Mouse (Mus musculus): ENCODE results near the gene Zmat1. TPM values are rescaled to one million over a fixed set of nuclear protein-coding genes. Genes with fewer than 3 reads are reported as not detected.

Zmat1 gene
- total and polyA plus RNA-seq, 2 experiments, result 0.39 to 4.3 TPM

DNA sequence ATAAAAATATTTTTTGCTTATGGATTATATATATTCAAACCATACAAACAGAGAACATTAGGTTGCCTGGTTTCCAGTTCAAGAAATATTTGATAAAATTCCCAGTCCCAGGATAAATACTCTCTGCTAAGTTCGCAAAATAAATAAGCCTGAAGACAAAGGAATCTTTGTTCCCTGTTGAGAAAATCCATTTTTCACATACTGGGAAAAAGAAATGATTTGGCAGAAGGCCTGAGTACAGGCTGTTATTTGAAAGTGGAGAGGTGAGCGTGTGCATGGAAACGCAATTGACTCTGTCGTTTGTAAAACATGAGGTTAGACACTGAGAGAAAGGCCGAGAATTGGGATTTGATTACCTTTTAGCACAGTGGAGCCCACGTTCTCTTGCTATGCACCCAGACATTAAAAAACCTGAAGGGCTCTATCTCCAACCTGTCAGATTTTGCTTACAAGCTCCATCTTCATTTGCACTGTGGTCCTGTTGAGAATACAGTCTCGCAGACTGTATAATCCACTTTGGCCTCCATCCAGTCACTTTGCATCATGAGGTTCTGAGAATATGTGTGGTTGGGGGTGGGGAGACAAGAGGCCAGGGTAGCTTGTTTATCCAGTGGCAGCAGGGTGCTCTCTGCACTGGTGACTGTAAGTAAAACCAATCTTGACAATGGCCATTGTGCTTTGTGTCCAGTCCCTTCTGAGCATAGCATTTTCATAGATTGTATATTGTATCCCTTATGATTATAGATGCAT is 85.2 kb downstream of the Zmat1 start:
- no peaks in the 10 kb centered on the region for H3K36me3 ChIP-seq (ENCODE audit: control insufficient read depth, insufficient read depth, low read length)
- H3K4me3 ChIP-seq (ENCODE audit: insufficient read depth, low read depth, low read length), result no peak overlapping the region
- H3K27me3 ChIP-seq (ENCODE audit: control insufficient read depth, insufficient read depth, low read length), result no peaks in the 10 kb centered on the region
- no peak for TF ChIP-seq CTCF (IDR thresholded peaks at IDR 0.05; ENCODE audit: low read depth, low read length)
- H3K27ac ChIP-seq (replicated peaks; ENCODE audit: insufficient read depth, low read depth, low read length), result no peak overlapping the region
- WGBS, result 82% methylated on average over 7 of the region's 7 CpGs
- no peaks in the 10 kb centered on the region for H3K4me1 ChIP-seq (ENCODE audit: control insufficient read depth, insufficient read depth, low read length)
- no peak for DNase-seq (ENCODE audit: extremely low read depth, low read depth, low spot score)
- H3K9ac ChIP-seq (ENCODE audit: low read depth, low read length), result no peak overlapping the region
- no peaks in the 10 kb centered on the region for H3K79me2 ChIP-seq (ENCODE audit: control insufficient read depth, insufficient read depth, low read length)

Other genes with a start within 250 kb of the Zmat1 start
- 1.6 and 2.8 TPM in 2 replicates for gene Armcx2, start 200.0 kb downstream of the Zmat1 start, total RNA-seq (2014; rRNA removed)
- 1.1 and 1.6 TPM in 2 replicates for gene Armcx2, start 200.0 kb downstream of the Zmat1 start, polyA plus RNA-seq (2012; rRNA removed)
- gene Nxf2, start 44.5 kb downstream of the Zmat1 start, total RNA-seq (2014; rRNA removed), result 0.09 TPM in 1 of 2 replicates, not detected in the other
- not detected in 2 replicates for gene Nxf2, start 44.5 kb downstream of the Zmat1 start, polyA plus RNA-seq (2012; rRNA removed)
- not detected in 2 replicates for gene Gm15023, start 168.4 kb upstream of the Zmat1 start, total RNA-seq (2014; rRNA removed)
- gene Gm15023, start 168.4 kb upstream of the Zmat1 start, polyA plus RNA-seq (2012; rRNA removed), result not detected in 2 replicates
- gene Tceal6, start 201.5 kb upstream of the Zmat1 start, total RNA-seq (2014; rRNA removed), result not detected in 2 replicates
- not detected in 2 replicates for gene Tceal6, start 201.5 kb upstream of the Zmat1 start, polyA plus RNA-seq (2012; rRNA removed)

Measured in liver, adult 2 months (tissue).